Mouse (Mus musculus): ENCODE data around the gene Lrmda. TPM values are rescaled to one million over a fixed set of nuclear protein-coding genes. Genes with fewer than 3 reads are reported as not detected.

The Lrmda gene
- polyA plus RNA-seq, 1 experiment from 2014 or later, result 1.2 TPM

DNA sequence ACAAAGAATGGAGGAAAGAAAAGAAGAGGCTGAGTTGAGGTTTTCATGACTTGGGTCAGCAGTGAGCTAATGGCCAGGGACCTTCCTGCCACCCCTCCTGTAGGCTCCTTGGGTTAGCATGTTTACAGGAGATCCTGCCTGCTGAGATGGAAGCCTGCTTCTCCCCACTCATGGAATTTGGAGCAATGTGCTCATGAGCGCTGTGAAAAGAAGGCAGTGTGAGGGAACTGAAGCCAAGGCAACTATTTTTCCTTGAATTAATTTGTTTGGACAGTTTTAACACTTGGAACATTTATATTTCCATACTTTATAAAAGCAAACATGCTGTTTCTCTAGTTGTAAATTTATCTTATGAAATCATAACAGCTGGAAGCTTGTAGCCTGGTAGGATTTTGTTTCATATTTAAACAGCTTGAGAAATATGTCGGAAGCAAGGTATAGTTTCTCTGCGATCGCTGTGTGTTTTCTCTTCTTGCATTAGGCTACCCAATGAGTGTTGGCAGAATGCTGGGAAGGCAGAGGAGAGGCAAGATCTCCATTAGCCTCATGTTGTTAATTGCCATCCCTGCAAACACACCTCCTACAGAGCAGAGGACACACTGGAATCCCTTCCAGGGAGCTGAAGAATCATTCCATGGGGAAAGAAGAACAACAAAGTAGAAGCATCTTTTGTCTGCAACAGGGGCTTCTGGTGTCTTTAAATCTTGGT, 911.8 kb downstream of the Lrmda start:
- H3K9ac ChIP-seq, result no peak overlapping the region
- WGBS, result 67% methylated on average over 4 of the region's 4 CpGs
- no peak overlapping the region for H3K4me3 ChIP-seq
- no peaks in the 10 kb centered on the region for H3K27me3 ChIP-seq
- H3K4me1 ChIP-seq, result peaks cover 7% of the 10 kb centered on the region
- H3K9me3 ChIP-seq, result no peaks in the 10 kb centered on the region
- H3K27ac ChIP-seq, result no peak overlapping the region
- 0 out of 2 replicates have a peak, but pooled peaks have one; percentile 15 for ATAC-seq (ENCODE audit: insufficient number of reproducible peaks, insufficient read depth, low FRiP score, low TSS enrichment, low read depth)
- no peak overlapping the region for H3K4me2 ChIP-seq
- no peaks in the 10 kb centered on the region for H3K36me3 ChIP-seq

DNA sequence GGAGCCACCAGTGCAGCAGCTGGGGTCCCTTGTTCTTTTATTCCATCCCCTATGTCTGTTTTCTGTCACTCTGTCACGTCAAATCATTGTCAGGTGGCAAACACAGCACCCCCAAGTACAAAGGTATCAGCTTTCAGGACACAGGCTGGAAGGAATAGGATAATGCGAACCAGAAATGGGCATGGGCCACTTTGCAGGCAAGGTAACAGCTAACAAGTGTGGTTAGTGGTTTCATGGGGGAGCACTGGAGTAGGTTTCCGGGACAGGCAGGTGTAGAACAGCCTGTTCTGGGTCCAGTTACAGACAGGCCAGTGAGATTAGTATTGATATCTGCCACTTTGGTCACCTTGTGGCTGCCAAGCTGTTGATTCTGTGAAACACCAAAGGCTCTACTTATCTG, 917.2 kb downstream of the Lrmda start:
- WGBS, result 23% methylated on average over 3 of the region's 3 CpGs
- Histone ChIP-seq H3K9me3 (no peaks in the 10 kb centered on the region), H3K4me1 (peaks cover 19% of the 10 kb centered on the region), H3K9ac (no peak overlapping the region), H3K4me3 (no peak overlapping the region), H3K27me3 (no peaks in the 10 kb centered on the region), H3K4me2 (no peak overlapping the region), H3K27ac (no peak overlapping the region), H3K36me3 (no peaks in the 10 kb centered on the region)
- no peak for ATAC-seq (ENCODE audit: insufficient number of reproducible peaks, insufficient read depth, low FRiP score, low TSS enrichment, low read depth)

DNA sequence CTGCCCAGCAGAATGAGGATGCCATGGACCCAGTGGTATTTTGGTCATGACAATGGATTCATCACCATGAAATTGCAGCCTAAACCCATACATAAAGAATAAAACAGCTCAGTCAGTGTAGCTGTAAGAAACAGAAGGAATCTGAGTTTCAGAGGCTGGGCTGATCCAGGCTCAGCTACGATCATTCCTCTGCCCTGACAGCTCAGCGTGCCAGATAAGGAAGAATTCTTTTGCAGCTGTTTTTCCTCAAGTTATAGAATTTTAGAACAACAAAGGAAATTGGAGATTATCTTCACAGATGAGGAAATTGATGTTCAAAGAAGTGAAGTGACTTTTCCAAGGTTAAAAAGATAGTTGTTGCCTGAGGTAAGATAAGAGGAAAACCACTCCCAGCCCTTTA, 921.1 kb downstream of the Lrmda start:
- Histone ChIP-seq H3K27me3 (no peaks in the 10 kb centered on the region), H3K9me3 (no peaks in the 10 kb centered on the region), H3K4me1 (peaks cover 19% of the 10 kb centered on the region), H3K4me2 (no peak overlapping the region), H3K36me3 (no peaks in the 10 kb centered on the region), H3K27ac (no peak overlapping the region), H3K4me3 (no peak overlapping the region), H3K9ac (no peak overlapping the region)
- WGBS, result 45% methylated on average over 2 of the region's 2 CpGs
- ATAC-seq (ENCODE audit: insufficient number of reproducible peaks, insufficient read depth, low FRiP score, low TSS enrichment, low read depth), result no peak

DNA sequence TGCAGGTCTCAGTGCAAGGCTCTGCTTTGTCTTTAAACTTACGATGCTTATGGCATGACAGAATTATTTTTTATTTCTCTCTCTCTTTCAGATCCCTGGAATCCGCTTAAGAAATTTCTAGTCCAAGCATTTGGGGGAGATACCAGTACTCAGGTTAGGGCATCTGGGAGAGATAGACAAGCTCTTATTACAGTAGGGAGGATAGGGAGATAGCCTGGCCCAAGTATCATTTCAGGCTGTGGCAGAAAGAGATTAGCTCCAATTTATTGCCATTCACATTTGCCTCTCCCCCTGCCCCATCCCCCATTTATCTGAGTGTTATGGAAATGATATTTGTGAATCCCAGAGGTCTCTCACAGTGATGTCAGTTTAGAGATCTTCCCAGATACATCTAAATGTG, 923.1 kb downstream of the Lrmda start:
- no peak for ATAC-seq (ENCODE audit: insufficient number of reproducible peaks, insufficient read depth, low FRiP score, low TSS enrichment, low read depth)

DNA sequence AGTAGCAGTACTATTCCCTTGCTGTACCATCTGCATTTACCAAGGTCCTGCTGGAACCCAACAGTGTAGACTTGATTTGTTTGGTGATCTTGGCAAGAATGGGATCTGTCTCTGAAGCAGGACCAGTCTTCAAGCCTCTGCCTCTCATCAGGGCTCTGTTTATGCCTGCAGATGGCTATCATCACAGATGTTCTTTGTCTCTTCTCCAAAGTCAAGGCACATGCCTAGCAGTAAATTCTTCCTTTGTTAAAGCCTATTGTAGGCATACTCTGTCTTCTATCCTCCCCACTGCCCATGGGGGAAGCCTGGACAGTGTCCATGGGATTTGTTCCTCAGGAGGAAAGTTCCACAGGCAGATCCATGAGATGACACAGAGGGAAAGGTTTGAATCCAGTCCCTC, 930.0 kb downstream of the Lrmda start:
- Histone ChIP-seq H3K4me3 (no peak overlapping the region), H3K9ac (no peak overlapping the region), H3K27me3 (no peaks in the 10 kb centered on the region), H3K4me2 (no peak overlapping the region), H3K9me3 (no peaks in the 10 kb centered on the region), H3K27ac (no peak overlapping the region), H3K4me1 (no peaks in the 10 kb centered on the region), H3K36me3 (no peaks in the 10 kb centered on the region)
- ATAC-seq (ENCODE audit: insufficient number of reproducible peaks, insufficient read depth, low FRiP score, low TSS enrichment, low read depth), result no peak

More for the DNA sequence above, 923.1 kb downstream of the Lrmda start:
- H3K27me3 ChIP-seq, result no peaks in the 10 kb centered on the region
- H3K36me3 ChIP-seq, result no peaks in the 10 kb centered on the region
- no peak overlapping the region for H3K4me2 ChIP-seq
- H3K9ac ChIP-seq, result no peak overlapping the region
- H3K9me3 ChIP-seq, result no peaks in the 10 kb centered on the region
- H3K4me3 ChIP-seq, result no peak overlapping the region
- WGBS, result 93% methylated on average over 2 of the region's 2 CpGs
- 0 out of 2 replicates have a peak, but pooled peaks cover 10% of the 10 kb centered on the region for H3K4me1 ChIP-seq
- H3K27ac ChIP-seq, result no peak overlapping the region

DNA sequence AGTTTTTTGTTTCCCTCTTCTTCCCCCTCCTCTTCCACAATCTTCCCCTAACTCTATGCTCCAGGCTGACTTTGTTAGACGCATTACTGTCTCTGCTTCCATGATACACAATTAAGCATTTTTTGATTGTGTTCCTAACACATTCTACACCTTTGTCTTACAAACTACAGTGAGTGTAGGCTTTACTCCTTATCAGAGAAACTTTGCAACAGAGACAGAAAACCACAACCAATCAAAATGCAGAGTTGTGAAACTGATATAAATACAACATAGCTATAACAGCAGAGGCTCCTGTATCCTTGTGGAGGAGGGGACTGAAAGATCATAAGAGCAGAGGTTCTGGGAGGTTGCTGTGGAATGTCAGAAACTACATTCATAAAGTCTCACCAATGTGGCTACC, 933.5 kb downstream of the Lrmda start:
- Histone ChIP-seq H3K36me3 (no peaks in the 10 kb centered on the region), H3K4me3 (no peak overlapping the region), H3K9me3 (no peaks in the 10 kb centered on the region), H3K4me2 (no peak overlapping the region), H3K27ac (no peak overlapping the region), H3K27me3 (no peaks in the 10 kb centered on the region), H3K4me1 (no peaks in the 10 kb centered on the region), H3K9ac (no peak overlapping the region)
- ATAC-seq (ENCODE audit: insufficient number of reproducible peaks, insufficient read depth, low FRiP score, low TSS enrichment, low read depth), result no peak
- 78% methylated on average over 1 of the region's 1 CpGs for WGBS

DNA sequence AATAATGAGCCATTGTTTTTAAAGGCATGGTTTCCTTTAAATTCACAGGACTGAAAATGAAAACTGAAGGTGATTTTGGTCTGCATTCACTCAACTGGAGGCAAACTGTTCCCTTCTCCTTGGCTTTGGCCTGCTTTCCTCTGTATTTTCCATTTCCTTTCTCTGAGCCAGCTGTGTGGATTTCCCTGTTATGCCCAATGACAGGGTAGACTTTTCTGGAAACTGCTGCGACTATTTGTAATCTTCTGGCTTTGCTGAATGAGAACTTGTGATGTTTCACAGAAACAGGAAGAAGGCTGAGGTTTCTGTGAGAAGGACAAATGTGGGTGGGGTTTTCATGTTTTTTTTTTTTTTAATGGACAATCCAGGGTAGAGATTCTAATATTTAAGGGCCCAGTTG, 940.7 kb downstream of the Lrmda start:
- H3K4me2 ChIP-seq, result no peak overlapping the region

DNA sequence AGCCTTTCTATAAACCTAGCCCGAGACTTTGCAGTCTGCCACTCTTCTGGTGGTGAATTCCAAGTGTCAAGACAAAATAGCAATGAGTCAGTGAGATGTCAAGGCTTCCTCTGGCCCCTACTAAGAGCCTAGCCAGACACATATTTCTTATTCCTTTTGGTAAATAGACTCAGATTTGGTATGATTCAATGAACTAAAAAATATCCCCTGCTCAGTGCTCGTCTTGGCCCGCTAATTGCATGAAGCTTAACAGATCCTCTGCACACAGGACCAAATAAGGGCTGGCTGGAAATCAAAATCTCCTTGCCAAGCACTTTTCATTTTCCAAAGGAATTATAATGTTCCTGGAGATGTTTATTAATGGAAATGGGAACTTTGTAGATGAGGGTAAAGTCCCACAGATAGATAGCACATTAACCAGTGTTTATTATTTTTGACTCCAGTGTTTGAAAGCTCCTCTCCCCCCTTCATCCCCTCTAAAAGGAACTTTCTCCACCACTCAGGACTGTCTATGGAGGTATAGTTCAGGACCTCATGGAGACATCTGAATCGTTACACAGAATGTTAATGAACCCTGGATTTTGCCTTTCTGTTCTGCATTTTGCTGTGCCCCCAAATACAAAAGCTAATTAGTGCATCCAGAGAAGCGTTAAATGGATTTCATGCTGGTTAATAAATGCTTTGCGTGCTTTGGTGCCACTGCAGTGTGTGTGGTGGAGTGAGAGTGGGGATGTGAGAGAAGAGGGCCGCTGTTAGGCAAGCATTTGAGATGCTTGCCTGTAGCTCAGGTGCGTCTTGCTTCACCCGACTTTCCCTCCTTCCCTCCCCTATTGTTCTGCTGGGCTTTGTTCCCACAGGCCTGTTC, 945.5 kb downstream of the Lrmda start:
- H3K36me3 ChIP-seq, result no peaks in the 10 kb centered on the region
- no peak for ATAC-seq (ENCODE audit: insufficient number of reproducible peaks, insufficient read depth, low FRiP score, low TSS enrichment, low read depth)
- no peak overlapping the region for H3K9ac ChIP-seq
- H3K27ac ChIP-seq, result no peak overlapping the region
- no peak overlapping the region for H3K4me2 ChIP-seq
- H3K4me1 ChIP-seq, result no peaks in the 10 kb centered on the region
- no peaks in the 10 kb centered on the region for H3K9me3 ChIP-seq
- H3K27me3 ChIP-seq, result no peaks in the 10 kb centered on the region
- 73% methylated on average over 9 of the region's 9 CpGs for WGBS
- no peak overlapping the region for H3K4me3 ChIP-seq

More for the DNA sequence above, 940.7 kb downstream of the Lrmda start:
- no peak overlapping the region for H3K9ac ChIP-seq
- no peaks in the 10 kb centered on the region for H3K36me3 ChIP-seq
- H3K4me3 ChIP-seq, result no peak overlapping the region
- H3K27me3 ChIP-seq, result no peaks in the 10 kb centered on the region
- H3K4me1 ChIP-seq, result no peaks in the 10 kb centered on the region
- WGBS, result 73% methylated on average over 1 of the region's 1 CpGs
- ATAC-seq (ENCODE audit: insufficient number of reproducible peaks, insufficient read depth, low FRiP score, low TSS enrichment, low read depth), result no peak
- no peak overlapping the region for H3K27ac ChIP-seq
- H3K9me3 ChIP-seq, result no peaks in the 10 kb centered on the region

DNA sequence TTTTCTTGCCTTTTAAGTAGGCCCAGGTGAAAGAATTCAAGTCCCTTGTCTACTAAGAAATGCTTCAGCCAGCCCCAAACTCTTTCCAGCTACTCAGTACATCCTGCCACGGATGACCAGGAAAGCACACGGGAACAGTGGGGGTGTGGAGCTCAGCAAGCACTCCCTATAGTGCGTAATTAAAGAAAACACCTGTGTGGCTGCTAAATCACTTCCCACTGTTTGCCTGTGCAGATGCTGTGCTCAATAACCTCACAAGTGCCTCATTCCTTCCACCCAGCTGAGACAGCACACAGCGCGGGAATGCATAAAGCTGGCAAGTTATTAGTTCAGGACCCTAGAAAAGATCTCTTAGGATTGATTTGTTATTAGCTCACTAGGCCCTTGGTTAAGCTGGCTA, 949.2 kb downstream of the Lrmda start:
- Histone ChIP-seq H3K4me3 (no peak overlapping the region), H3K27me3 (no peaks in the 10 kb centered on the region), H3K9ac (no peak overlapping the region), H3K27ac (no peak overlapping the region), H3K4me1 (no peaks in the 10 kb centered on the region), H3K36me3 (no peaks in the 10 kb centered on the region), H3K4me2 (no peak overlapping the region), H3K9me3 (no peaks in the 10 kb centered on the region)
- no peak for ATAC-seq (ENCODE audit: insufficient number of reproducible peaks, insufficient read depth, low FRiP score, low TSS enrichment, low read depth)
- 72% methylated on average over 5 of the region's 5 CpGs for WGBS

DNA sequence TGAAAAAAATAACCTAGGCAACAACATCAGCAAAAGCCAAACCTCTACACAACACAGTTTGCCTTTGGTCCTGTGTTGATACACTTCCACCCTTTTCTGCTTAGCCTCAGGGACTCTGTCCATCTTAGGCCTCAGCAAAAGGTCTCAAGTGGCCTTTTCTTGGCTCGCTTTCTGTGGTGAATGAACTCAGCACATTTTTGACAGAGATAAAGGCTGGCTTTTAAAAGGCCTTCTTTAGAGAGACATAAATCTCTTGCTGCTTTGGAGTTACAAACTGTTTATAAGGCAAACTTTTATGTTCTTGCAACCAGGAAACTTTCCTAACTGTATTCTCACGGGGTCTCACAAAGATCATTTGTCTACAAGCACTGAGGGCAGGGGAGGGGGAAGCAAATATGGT, 967.2 kb downstream of the Lrmda start:
- no peak overlapping the region for H3K27ac ChIP-seq
- H3K9ac ChIP-seq, result no peak overlapping the region
- no peak overlapping the region for H3K4me2 ChIP-seq
- 86% methylated on average over 2 of the region's 2 CpGs for WGBS
- H3K4me1 ChIP-seq, result no peaks in the 10 kb centered on the region
- no peak for ATAC-seq (ENCODE audit: insufficient number of reproducible peaks, insufficient read depth, low FRiP score, low TSS enrichment, low read depth)
- no peaks in the 10 kb centered on the region for H3K9me3 ChIP-seq
- no peaks in the 10 kb centered on the region for H3K27me3 ChIP-seq
- H3K4me3 ChIP-seq, result no peak overlapping the region
- H3K36me3 ChIP-seq, result no peaks in the 10 kb centered on the region

DNA sequence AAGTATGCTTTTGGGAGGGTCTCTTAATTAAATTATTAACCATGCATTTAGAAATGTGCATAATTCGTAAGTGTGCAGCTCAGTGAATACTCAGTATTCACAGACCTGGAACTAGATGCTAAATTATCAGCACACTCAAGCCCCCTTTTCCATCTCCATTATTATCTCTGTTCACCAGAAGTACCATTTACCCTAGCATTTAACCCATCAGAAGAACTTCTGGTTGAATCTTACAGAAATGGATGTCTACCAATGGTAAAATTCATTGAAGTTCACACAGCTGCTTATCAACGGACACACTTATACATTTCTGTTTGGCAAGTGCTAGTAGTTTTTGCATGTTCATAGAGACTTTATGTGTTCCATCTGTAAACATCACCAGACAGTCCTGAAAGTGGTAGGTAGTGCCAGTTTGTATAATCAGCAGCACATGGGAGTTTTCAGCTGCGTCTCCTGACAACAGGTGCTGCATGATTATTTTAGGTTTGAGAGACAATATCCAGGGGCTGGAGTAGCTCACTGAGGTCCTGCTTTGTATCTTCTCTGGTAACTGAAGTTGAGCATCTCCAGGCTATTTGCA, 968.7 kb downstream of the Lrmda start:
- H3K4me2 ChIP-seq, result no peak overlapping the region
- no peaks in the 10 kb centered on the region for H3K9me3 ChIP-seq
- WGBS, result 73% methylated on average over 3 of the region's 3 CpGs
- H3K9ac ChIP-seq, result no peak overlapping the region
- no peaks in the 10 kb centered on the region for H3K36me3 ChIP-seq
- H3K27me3 ChIP-seq, result no peaks in the 10 kb centered on the region
- H3K4me1 ChIP-seq, result no peaks in the 10 kb centered on the region
- H3K27ac ChIP-seq, result no peak overlapping the region
- ATAC-seq (ENCODE audit: insufficient number of reproducible peaks, insufficient read depth, low FRiP score, low TSS enrichment, low read depth), result no peak
- no peak overlapping the region for H3K4me3 ChIP-seq

Measured in embryonic facial prominence, embryonic 13.5 days (tissue).